Mouse (Mus musculus) layer of hippocampus, adult 11-12 months (tissue): ENCODE results near the gene Tmem247.

Source experiments
- DNase-seq: peaks from one replicate; pipeline ENCODE4 v3.0.0; 2022; ENCODE audit warnings: low spot score

The Tmem247 gene

GRCm38 (mm10) chr17:86915540-86915939 lies 1.6 kb upstream of the Tmem247 start:
- DNase-seq, result no peak

GRCm38 (mm10) chr17:86918786-86919185 lies 1.6 kb downstream of the Tmem247 start:
- DNase-seq, result no peak

- no peak for DNase-seq
These were observed 2.6 kb downstream of the Tmem247 start for GRCm38 (mm10) chr17:86919729-86920128.

GRCm38 (mm10) chr17:86924679-86925078 lies 7.5 kb downstream of the Tmem247 start:
- DNase-seq, result no peak

- no peak for DNase-seq
These were observed 9.7 kb downstream of the Tmem247 start for GRCm38 (mm10) chr17:86926836-86927235.

- DNase-seq, result no peak
These were observed 12.2 kb downstream of the Tmem247 start for GRCm38 (mm10) chr17:86929355-86929754.

GRCm38 (mm10) chr17:86929981-86930380 lies 12.8 kb downstream of the Tmem247 start:
- no peak for DNase-seq

GRCm38 (mm10) chr17:86932896-86933295 lies 15.7 kb downstream of the Tmem247 start:
- no peak for DNase-seq

GRCm38 (mm10) chr17:86937064-86937463 lies 19.9 kb downstream of the Tmem247 start:
- no peak for DNase-seq

- DNase-seq, result peak; percentile 79
These were observed 20.5 kb downstream of the Tmem247 start for GRCm38 (mm10) chr17:86937497-86938155.

GRCm38 (mm10) chr17:86938683-86939082 lies 21.5 kb downstream of the Tmem247 start:
- DNase-seq, result no peak

- DNase-seq, result no peak
These were observed 25.0 kb downstream of the Tmem247 start for GRCm38 (mm10) chr17:86942112-86942511.

- DNase-seq, result no peak
These were observed 26.0 kb downstream of the Tmem247 start for GRCm38 (mm10) chr17:86943158-86943557.

GRCm38 (mm10) chr17:86946078-86946477 lies 28.9 kb downstream of the Tmem247 start:
- no peak for DNase-seq

- no peak for DNase-seq
These were observed 31.0 kb downstream of the Tmem247 start, which contains the start of gene Atp6v1e2 for GRCm38 (mm10) chr17:86947840-86948796. Atp6v1e2 (minus strand) TSS chr17:86947897.

GRCm38 (mm10) chr17:86948801-86949200 lies 31.7 kb downstream of the Tmem247 start:
- DNase-seq, result no peak

- DNase-seq, result no peak
These were observed 40.1 kb downstream of the Tmem247 start for GRCm38 (mm10) chr17:86957239-86957638.

GRCm38 (mm10) chr17:86957968-86958367 lies 40.8 kb downstream of the Tmem247 start:
- no peak for DNase-seq

GRCm38 (mm10) chr17:86961301-86961841 lies 44.2 kb downstream of the Tmem247 start:
- DNase-seq, result peak; percentile 34

GRCm38 (mm10) chr17:86962297-86962893 lies 45.2 kb downstream of the Tmem247 start:
- DNase-seq, result peak; percentile 90

GRCm38 (mm10) chr17:86962894-86963585 lies 45.9 kb downstream of the Tmem247 start, which contains the start of gene Rhoq:
Rhoq (plus strand) TSS chr17:86963082.
- peak; percentile 87 for DNase-seq

GRCm38 (mm10) chr17:86963586-86963902 lies 46.4 kb downstream of the Tmem247 start:
- no peak for DNase-seq
